Mouse (Mus musculus) left cerebral cortex, postnatal 25 days (tissue): Measurements from ENCODE around the gene Lrrd1. TPM values are rescaled to one million over a fixed set of nuclear protein-coding genes. Genes with fewer than 3 reads are reported as not detected.
"Not testable (repeated sequence)": the region's sequence is repeated elsewhere in the genome, so short reads cannot be mapped to it uniquely, and the experiment has no call there.

Experiments used
- DNase-seq, 2 experiments: peaks; one replicate each; pipeline ENCODE4 v3.0.0; 2022; ENCODE audit warnings: low spot score in 2 of 2, mixed read lengths in 1 of 2
- intact Hi-C: fragments of 180-260 bp; cut with DNase I; formaldehyde crosslinking; loops from one replicate; pipeline ENCODE4 v1.15.1; 2025
- total RNA-seq, 2 experiments: library from RNA; stranded (reverse); gene quantifications; 2 replicates each; pipeline ENCODE4 v1.2.3; 2021

Lrrd1 gene
- total RNA-seq: under 1 TPM in 1 of 2 experiments, not detected in 1; 0.14 TPM

DNA sequence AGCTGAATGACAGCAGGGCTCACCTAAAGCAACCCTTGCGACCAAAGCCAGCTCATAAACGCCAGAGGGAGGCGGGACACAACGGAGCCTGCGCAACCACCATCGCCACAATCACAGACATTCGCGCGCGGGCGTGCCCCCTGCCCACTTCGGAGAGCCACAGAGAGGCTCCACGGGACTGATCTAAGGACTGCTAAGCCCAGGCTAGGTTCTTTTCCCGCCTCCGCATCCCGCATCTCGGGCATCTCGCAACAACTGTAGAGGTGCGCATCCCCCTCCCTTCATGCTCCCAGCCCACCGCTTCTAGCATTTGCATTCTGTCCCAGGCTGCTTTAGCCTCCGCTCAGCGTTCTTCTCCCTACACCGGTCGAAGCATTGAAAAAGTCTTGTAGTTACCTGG lies at the start of gene Lrrd1:
Lrrd1 (plus strand) TSS at position 148 of the 400 bp plus-strand sequence.
- intact Hi-C loops: no loop called here
- no peak for DNase-seq

- intact Hi-C loops, DNase-seq: not testable (repeated sequence)
Observed at GRCm38 (mm10) chr5:3797101-3797500, 47.9 kb upstream of the Lrrd1 start.

DNA sequence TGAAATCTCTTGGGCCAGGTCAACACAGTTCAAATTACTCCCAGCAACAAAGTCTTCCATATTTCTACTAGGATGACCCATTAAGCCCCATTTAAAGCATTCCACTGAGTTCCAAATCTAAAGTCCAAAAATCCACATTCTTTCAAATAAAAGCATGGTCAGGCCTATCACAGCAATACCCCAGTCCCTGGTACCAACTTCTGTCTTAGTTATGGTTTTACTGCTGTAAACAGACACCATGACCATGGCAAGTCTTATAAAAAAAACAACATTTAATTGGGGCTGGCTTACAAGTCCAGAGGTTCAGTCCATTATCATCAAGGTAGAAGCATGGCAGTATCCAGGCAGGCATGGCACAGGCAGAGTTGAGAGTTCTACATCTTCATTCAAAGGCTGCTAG lies 46.3 kb upstream of the Lrrd1 start:
- intact Hi-C loops, DNase-seq: not testable (repeated sequence)

DNA sequence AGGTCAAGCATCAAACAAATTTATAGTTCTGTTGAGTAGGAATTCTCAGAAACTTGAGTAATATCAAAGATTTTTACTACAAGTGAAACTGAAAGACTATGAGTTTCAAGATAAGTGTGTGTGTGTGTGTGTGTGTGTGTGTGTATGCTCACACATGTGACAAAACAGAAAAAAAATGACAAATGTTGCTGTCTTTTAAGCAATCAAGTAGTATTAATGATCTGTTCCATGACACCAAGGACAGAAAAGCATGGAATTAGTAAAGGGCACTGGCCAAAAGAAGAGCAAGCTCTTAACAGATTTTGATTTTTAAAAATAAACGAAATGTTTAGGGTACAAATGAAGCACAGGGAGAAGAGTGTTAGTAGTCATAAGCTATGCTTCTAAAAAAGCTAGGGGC lies 44.9 kb upstream of the Lrrd1 start:
- intact Hi-C loops: no loop called here
- DNase-seq: no peak

GRCm38 (mm10) chr5:3800881-3801280 lies 44.1 kb upstream of the Lrrd1 start:
- no peak for DNase-seq
- intact Hi-C loops: no loop called here

GRCm38 (mm10) chr5:3801672-3802432 lies 43.1 kb upstream of the Lrrd1 start:
- intact Hi-C loops: loop anchor here (2.0 kb wide), 1 partner anchor 155 kb away; no protein-coding TSS in a partner anchor
- DNase-seq: peak; percentile 25 to 33

- intact Hi-C loops: loop anchor here (2.0 kb wide), 1 partner anchor 156 kb away; no protein-coding TSS in a partner anchor
- DNase-seq: peak; percentile 92 to 94
Observed at GRCm38 (mm10) chr5:3802433-3803291, 42.3 kb upstream of the Lrrd1 start, which contains the start of the genes Ankib1 and Krit1. Gene Ankib1, minus strand, starts transcription at chr5:3802925. Gene Krit1, plus strand, starts transcription at chr5:3803184.

GRCm38 (mm10) chr5:3803292-3804165 lies 41.4 kb upstream of the Lrrd1 start:
- peak in 1 of 2 experiments; percentile 54 for DNase-seq
- intact Hi-C loops: loop anchor here (2.0 kb wide), 1 partner anchor 157 kb away; no protein-coding TSS in a partner anchor

DNA sequence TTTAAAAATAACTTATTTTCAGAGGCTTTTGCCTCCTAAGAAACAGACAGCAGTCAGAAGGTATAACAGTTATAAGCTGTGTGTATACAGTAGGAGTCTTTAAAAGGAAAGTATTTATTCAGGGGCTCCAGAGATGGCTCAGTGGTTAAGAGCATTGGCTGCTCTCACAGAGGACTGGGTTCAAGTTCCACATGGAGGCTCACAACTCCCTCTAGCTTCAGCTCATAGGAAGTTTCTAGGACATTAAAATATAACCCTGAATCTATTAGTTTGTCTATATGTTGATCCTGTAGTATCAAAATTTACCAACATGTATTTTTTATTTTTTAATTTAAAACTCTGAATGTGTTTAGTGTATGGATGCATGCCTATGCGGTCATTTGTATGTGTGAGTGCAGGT lies 36.5 kb upstream of the Lrrd1 start:
- no peak for DNase-seq
- intact Hi-C loops: no loop called here

DNA sequence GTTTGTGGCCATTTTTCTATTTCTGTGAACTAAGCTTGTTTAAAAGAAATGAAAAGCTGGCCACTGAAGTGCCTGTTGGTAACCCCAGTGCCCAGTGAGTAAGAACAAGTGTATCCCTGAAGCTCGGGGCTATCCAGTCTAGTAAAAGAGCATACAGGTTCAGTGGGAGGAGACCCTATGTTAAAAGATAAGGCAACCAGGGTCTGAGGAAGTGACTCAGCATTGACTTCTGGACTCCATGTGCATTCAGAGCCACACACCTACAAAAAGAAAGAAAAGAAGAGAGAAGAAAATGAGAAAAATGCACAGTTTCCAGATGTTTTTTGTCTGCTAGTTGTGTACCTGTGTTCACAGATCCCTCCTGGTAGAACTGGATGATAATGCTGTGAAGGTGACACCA lies 10.9 kb upstream of the Lrrd1 start:
- intact Hi-C loops: no loop called here
- no peak for DNase-seq

DNA sequence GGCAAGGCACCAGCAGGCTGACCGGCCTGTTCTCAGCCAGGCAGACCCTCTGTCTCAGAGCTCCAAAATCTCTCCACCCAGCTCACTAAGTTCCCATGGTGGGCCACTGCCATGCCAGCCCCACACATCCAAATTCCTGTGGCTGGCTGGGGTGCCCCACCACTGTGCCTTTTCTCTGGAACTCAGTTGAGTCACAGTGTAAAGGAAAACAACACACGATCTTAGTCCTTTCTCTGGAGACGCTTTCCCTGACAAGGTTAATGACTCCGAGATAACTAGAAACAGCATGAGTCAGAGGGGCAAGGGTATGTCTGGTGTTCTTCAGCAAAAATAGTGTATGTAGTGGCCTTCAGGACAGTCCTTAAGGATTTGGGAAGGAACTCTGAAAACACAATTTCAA lies 25.2 kb downstream of the Lrrd1 start:
- intact Hi-C loops: no loop called here
- DNase-seq: no peak

DNA sequence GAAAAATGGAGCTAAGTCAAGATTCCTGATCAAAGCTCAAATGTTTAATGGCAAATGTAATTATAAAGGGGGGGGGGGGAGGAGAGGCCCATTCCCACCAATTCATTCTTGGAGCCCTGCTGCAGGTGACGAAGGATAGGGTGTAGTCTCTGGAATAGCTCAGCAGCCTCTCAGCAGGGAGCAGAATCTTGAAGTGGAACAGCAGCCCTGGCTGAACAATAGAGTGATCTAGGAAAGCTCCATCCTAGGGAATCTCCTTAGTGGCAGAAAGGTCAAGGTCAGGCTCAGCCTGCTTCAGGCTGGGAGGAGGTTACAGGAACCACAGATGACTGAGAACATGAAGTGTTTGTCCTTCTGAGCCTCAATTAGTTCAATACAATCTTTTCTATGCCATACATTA lies 27.4 kb downstream of the Lrrd1 start:
- intact Hi-C loops: no loop called here
- no peak for DNase-seq

- intact Hi-C loops: no loop called here
- peak in 1 of 2 experiments; percentile 34 for DNase-seq
Observed at GRCm38 (mm10) chr5:3873485-3873884, 28.5 kb downstream of the Lrrd1 start.

- DNase-seq, intact Hi-C loops: not testable (repeated sequence)
Observed at GRCm38 (mm10) chr5:3886862-3887261, 41.9 kb downstream of the Lrrd1 start.

DNA sequence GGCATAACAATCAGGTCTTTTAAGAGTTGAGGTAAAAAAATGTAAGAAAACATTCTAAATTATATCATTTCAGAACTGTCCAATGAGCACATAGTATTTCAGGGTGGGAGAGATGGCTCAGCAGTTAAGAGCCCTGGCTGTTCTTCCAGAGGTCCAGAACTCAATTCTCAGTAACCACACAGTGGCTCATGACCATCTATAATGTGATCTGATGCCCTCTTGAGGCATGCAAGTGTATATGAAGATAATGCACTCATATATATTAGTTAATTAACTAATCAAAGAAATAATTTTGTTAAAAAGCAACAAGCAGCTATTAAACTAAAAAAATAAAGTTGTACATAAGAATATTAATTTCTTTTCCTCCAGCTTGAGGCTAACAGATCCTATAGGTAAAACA lies 44.2 kb downstream of the Lrrd1 start:
- intact Hi-C loops: no loop called here
- no peak for DNase-seq

- peak; percentile 16 to 40 for DNase-seq
- intact Hi-C loops: loop anchor here (1.0 to 5.0 kb wide), 3 partner anchors 33 to 298 kb away; no protein-coding TSS in a partner anchor
Observed at GRCm38 (mm10) chr5:3893459-3894293, 48.7 kb downstream of the Lrrd1 start, which contains the start of gene Mterf1a. Gene Mterf1a, minus strand, starts transcription at chr5:3893933.

GRCm38 (mm10) chr5:3894294-3894619 lies 49.3 kb downstream of the Lrrd1 start:
- intact Hi-C loops: loop anchor here (1.0 to 5.0 kb wide), 3 partner anchors 33 to 297 kb away; no protein-coding TSS in a partner anchor
- not testable (repeated sequence) for DNase-seq

DNA sequence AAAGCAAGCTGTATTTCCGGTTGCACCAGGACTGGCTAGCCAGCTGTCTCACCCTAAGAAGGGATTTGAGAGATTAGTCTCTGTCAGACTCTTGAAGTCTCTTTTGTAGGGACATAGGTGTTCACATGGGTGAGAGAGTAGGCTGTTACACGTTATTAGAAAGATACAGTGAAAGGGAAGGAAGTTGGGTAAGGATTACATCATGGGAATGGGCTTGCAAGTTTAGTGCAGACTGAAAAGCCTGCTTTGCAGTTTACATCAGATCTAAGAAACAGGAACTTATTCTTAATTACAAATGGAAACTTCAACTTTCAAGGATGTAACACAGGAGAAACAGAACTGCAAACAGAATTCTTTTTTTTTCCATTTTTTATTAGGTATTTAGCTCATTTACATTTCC lies 60.5 kb downstream of the Lrrd1 start:
- DNase-seq: no peak
- intact Hi-C loops: no loop called here
